Comparison of ENCODE assay signal across 31 mouse cellular contexts in genomic region chr2:131992487-131992886, GRCm38 (mm10). TPM values are rescaled to one million over a fixed set of nuclear protein-coding genes. Genes with fewer than 3 reads are reported as not detected.
DNase-seq lines count a peak whose midpoint lies in the region; ATAC-seq and TF ChIP-seq lines count a peak whose summit lies in the region.
"Had no signal": no experiment of that assay in that cellular context is flagged by ENCODE, and none has a peak within 500 bp of the region (broad histone marks: within the 10 kb centered on the region; RNA-seq: fewer than 3 reads in every experiment).

No protein-coding gene starts in this region.

- H3K27me3 ChIP-seq in forebrain, embryonic 16.5 days (replicated peaks; ENCODE audit: control insufficient read depth, insufficient read depth, low read length): no peaks in the 10 kb centered on the region
- H3K27me3 ChIP-seq: embryonic facial prominence, embryonic 13.5 days; forebrain, embryonic 12.5 days; hindbrain, embryonic 15.5 days; liver, embryonic 15.5 days; lung, embryonic 15.5 days; midbrain, embryonic 15.5 days; neural tube, embryonic 13.5 days had no signal

- 0 out of 2 replicates have a peak, but pooled peaks cover 7% of the 10 kb centered on the region for H3K36me3 ChIP-seq in forebrain, embryonic 16.5 days (ENCODE audit: control insufficient read depth, insufficient read depth)
- H3K36me3 ChIP-seq: embryonic facial prominence, embryonic 13.5 days; limb, embryonic 10.5 days; liver, embryonic 15.5 days; lung, embryonic 15.5 days had no signal

- no peak overlapping the region for H3K9ac ChIP-seq in forebrain, embryonic 16.5 days (replicated peaks; ENCODE audit: low read depth, low read length)
- H3K9ac ChIP-seq: embryonic facial prominence, embryonic 13.5 days; forebrain, embryonic 12.5 days; hindbrain, embryonic 15.5 days; liver, embryonic 15.5 days; lung, embryonic 15.5 days; midbrain, embryonic 15.5 days; neural tube, embryonic 13.5 days had no signal

- TF ChIP-seq CTCF in left cerebral cortex, adult 2 months (IDR thresholded peaks at IDR 0.05): no peak

- ATAC-seq in CD4-positive, CD25-positive, alpha-beta regulatory T cell, adult 4 months: peak; percentile 69
- ATAC-seq in hematopoietic stem cell, adult 5-6 weeks (replicated peaks in 1 of 2; ENCODE audit: insufficient read depth in 1 of 2, low FRiP score in 2 of 2, low TSS enrichment in 1 of 2, low read depth in 1 of 2, poor library complexity in 2 of 2, severe bottlenecking in 2 of 2): peak; percentile 41 to 51
- ATAC-seq in forebrain, embryonic 16.5 days: no peak
- ATAC-seq: intestine, embryonic 16.5 days had no signal

- WGBS in forebrain, embryonic 16.5 days: 86% methylated on average over 2 of the region's 2 CpGs

- H3K4me2 ChIP-seq in forebrain, embryonic 16.5 days (ENCODE audit: low read length): no peak overlapping the region
- H3K4me2 ChIP-seq: embryonic facial prominence, embryonic 13.5 days; forebrain, embryonic 12.5 days; hindbrain, embryonic 15.5 days; liver, embryonic 15.5 days; lung, embryonic 15.5 days; midbrain, embryonic 15.5 days; neural tube, embryonic 13.5 days had no signal

- no peak overlapping the region for H3K4me3 ChIP-seq in left cerebral cortex, adult 2 months
- H3K4me3 ChIP-seq in forebrain, embryonic 16.5 days (replicated peaks; ENCODE audit: low read length): no peak overlapping the region
- H3K4me3 ChIP-seq: embryonic facial prominence, embryonic 13.5 days; erythroblast, embryonic 14.5 days; forebrain, embryonic 12.5 days; heart, adult 2 months; hindbrain, embryonic 15.5 days; limb, embryonic 10.5 days; liver, embryonic 15.5 days; lung, embryonic 15.5 days; midbrain, embryonic 15.5 days; neural tube, embryonic 13.5 days had no signal

- DNase-seq in left cerebral cortex, adult 2 months (ENCODE audit: extremely low spot score in 1 of 2, low spot score in 2 of 2): no peak
- DNase-seq in left cerebral cortex, postnatal 14 days (ENCODE audit: low spot score in 2 of 2): no peak
- peak; percentile 62 for DNase-seq in 416B (ENCODE audit: low read depth)
- DNase-seq in gastrocnemius, adult 18-20 months (ENCODE audit: low spot score): no peak
- no peak for DNase-seq in kidney, postnatal 25 days
- DNase-seq: adrenal gland, postnatal 36 days; B cell, adult 2 months; cerebellum, adult 11-12 months; cerebellum, postnatal 10 days; embryo, embryonic 11 days; gastrocnemius, postnatal 14 days; heart, adult 2 months; kidney, adult 9 months; kidney, postnatal 36 days; liver; lung, postnatal 36 days; retina, postnatal 1 day had no signal

- no peaks in the 10 kb centered on the region for H3K9me3 ChIP-seq in forebrain, embryonic 16.5 days (ENCODE audit: control insufficient read depth, low read length)
- H3K9me3 ChIP-seq: embryonic facial prominence, embryonic 13.5 days; forebrain, embryonic 12.5 days; hindbrain, embryonic 15.5 days; limb, embryonic 10.5 days; liver, embryonic 15.5 days; lung, embryonic 15.5 days; midbrain, embryonic 15.5 days; neural tube, embryonic 13.5 days had no signal

- peak overlapping the region; percentile 62 for H3K27ac ChIP-seq in left cerebral cortex, adult 2 months
- no peak overlapping the region for H3K27ac ChIP-seq in forebrain, embryonic 16.5 days (ENCODE audit: low read length)
- H3K27ac ChIP-seq: embryonic facial prominence, embryonic 13.5 days; heart, adult 2 months; hindbrain, embryonic 15.5 days; limb, embryonic 10.5 days; liver, embryonic 15.5 days; lung, embryonic 15.5 days; midbrain, embryonic 15.5 days; neural tube, embryonic 13.5 days; stomach, postnatal 0 days had no signal

- peaks cover 7% of the 10 kb centered on the region for H3K4me1 ChIP-seq in forebrain, embryonic 16.5 days (replicated peaks; ENCODE audit: control insufficient read depth, insufficient read depth, low read length)
- H3K4me1 ChIP-seq: liver, embryonic 15.5 days had no signal

- intact Hi-C loops in left cerebral cortex, adult 2 months (cut with DNase I): no loop called here
- intact Hi-C loops in left cerebral cortex, postnatal 14 days (cut with DNase I): no loop called here

RNA-seq across cellular contexts. Expression of gene Rassf2, which starts 37.6 kb away (rescaled TPM):
- 10 to 100 TPM; 39.2 to 41.2 TPM for total RNA-seq in left cerebral cortex, adult 2 months (2021)
- total RNA-seq in left cerebral cortex, postnatal 14 days (2021): 10 to 100 TPM; 32.6 to 34.5 TPM
- 100 to 1,000 TPM in 1 of 2 experiments, 10 to 100 TPM in 1; 67.6 to 113 TPM for polyA plus RNA-seq in CD4-positive, CD25-positive, alpha-beta regulatory T cell, adult 4 months (2017; shearing (Covaris generic))
- 103 and 130 TPM in 2 replicates for total RNA-seq in hematopoietic stem cell, adult 5-6 weeks (2017)
- 27.4 and 32.1 TPM in 2 replicates for polyA plus RNA-seq in forebrain, embryonic 16.5 days (2015; fragmentation: Nextera tagmentation; extraction: Ambion mirVana)
- total RNA-seq in gastrocnemius, adult 18-20 months (2021): 1 to 10 TPM; 4.3 to 5.1 TPM

RNA-seq across cellular contexts. Expression of gene Prnd, which starts 41.8 kb away (rescaled TPM):
- total RNA-seq in left cerebral cortex, adult 2 months (2021): under 1 TPM in 1 of 2 experiments, not detected in 1; 0.14 TPM
- 1 to 10 TPM; 2.4 to 2.7 TPM for total RNA-seq in left cerebral cortex, postnatal 14 days (2021)
- under 1 TPM in 1 of 2 experiments, not detected in 1; 0.19 TPM for polyA plus RNA-seq in CD4-positive, CD25-positive, alpha-beta regulatory T cell, adult 4 months (2017; shearing (Covaris generic))
- total RNA-seq in hematopoietic stem cell, adult 5-6 weeks (2017): not detected in 2 replicates
- polyA plus RNA-seq in forebrain, embryonic 16.5 days (2015; fragmentation: Nextera tagmentation; extraction: Ambion mirVana): 11.2 and 12.8 TPM in 2 replicates
- under 1 TPM; 0.16 to 0.36 TPM for total RNA-seq in gastrocnemius, adult 18-20 months (2021)
- polyA plus RNA-seq: erythroblast, embryonic 14.5 days had no signal

Comparison
In these comparisons a context has a peak if more than half of its experiments do, and no peak if none do; other contexts are left out.
1. RNA of gene Rassf2, which starts 37.6 kb away (total RNA-seq): 103 to 130 TPM in hematopoietic stem cell, adult 5-6 weeks, 39.2 to 41.2 TPM in left cerebral cortex, adult 2 months and 32.6 to 34.5 TPM in left cerebral cortex, postnatal 14 days; 4.3 to 5.1 TPM in gastrocnemius, adult 18-20 months; every median in the first group is over 4 times any median in the second.